13 mouse cellular contexts compared by ENCODE assay signal in genomic region chr4:13355841-13356240, GRCm38 (mm10).
"Had no signal": no experiment of that assay in that cellular context is flagged by ENCODE, and none has a peak within 500 bp of the region (broad histone marks: within the 10 kb centered on the region; RNA-seq: fewer than 3 reads in every experiment).

No protein-coding gene starts in this region.

- H3K4me1 ChIP-seq: limb, embryonic 13.5 days; midbrain, embryonic 10.5 days; neural tube, embryonic 12.5 days had no signal

- H3K4me2 ChIP-seq: limb, embryonic 13.5 days; neural tube, embryonic 12.5 days had no signal

- H3K9ac ChIP-seq: limb, embryonic 13.5 days; liver, embryonic 14.5 days; neural tube, embryonic 12.5 days had no signal

- H3K27me3 ChIP-seq: limb, embryonic 13.5 days; neural tube, embryonic 12.5 days had no signal

- H3K27ac ChIP-seq: limb, embryonic 13.5 days; liver, embryonic 14.5 days; midbrain, embryonic 10.5 days; neural tube, embryonic 12.5 days had no signal

- H3K9me3 ChIP-seq: limb, embryonic 13.5 days; midbrain, embryonic 10.5 days; neural tube, embryonic 12.5 days had no signal

- H3K36me3 ChIP-seq: limb, embryonic 13.5 days; midbrain, embryonic 10.5 days; neural tube, embryonic 12.5 days had no signal

- H3K4me3 ChIP-seq: limb, embryonic 13.5 days; midbrain, embryonic 10.5 days; neural tube, embryonic 12.5 days had no signal

- DNase-seq: kidney, adult 9 months; kidney, postnatal 10 days; left cerebral cortex, postnatal 4 days; lung, adult 18-20 months; lung, postnatal 10 days; lung, postnatal 4 days; midbrain, embryonic 14.5 days; right cerebral cortex, postnatal 14 days; thymus, postnatal 4 days had no signal
